Mouse (Mus musculus) forebrain, embryonic 14.5 days (tissue): ENCODE data around the gene Amdhd2. TPM values are rescaled to one million over a fixed set of nuclear protein-coding genes. Genes with fewer than 3 reads are reported as not detected.

Source experiments
- ATAC-seq: fragments of 200-750 bp; cut with Nextera tagmentation; 2 replicates; pipeline ENCODE4 v1.8.0; 2017; ENCODE audit warnings: mild to moderate bottlenecking, moderate library complexity
- DNase-seq: peaks from one replicate; pipeline ENCODE4 v3.0.0-alpha.2; 2015; ENCODE audit warnings: low spot score
- H3K27ac ChIP-seq: fragments of 300-500 bp; sonication (generic); 2 replicates; pipeline ENCODE4 v1.5.1; 2014; ENCODE audit warnings: low read depth, mild to moderate bottlenecking, control low read depth, low read length, moderate library complexity
- H3K27me3 ChIP-seq: fragments of 300-500 bp; sonication (generic); replicated peaks from 2 replicates; pipeline ENCODE4 v1.6.1; 2014; ENCODE audit warnings: low read length, control low read depth, mixed read lengths; ENCODE audit not compliant: control insufficient read depth, insufficient read depth
- H3K36me3 ChIP-seq: fragments of 300-500 bp; sonication (generic); 2 replicates; pipeline ENCODE4 v1.6.1; 2014; ENCODE audit warnings: low read length, control low read depth; ENCODE audit not compliant: control insufficient read depth, insufficient read depth
- H3K4me1 ChIP-seq: fragments of 300-500 bp; sonication (generic); 2 replicates; pipeline ENCODE4 v1.6.1; 2014; ENCODE audit warnings: antibody characterized with exemption, low read length, control low read depth; ENCODE audit not compliant: control insufficient read depth, insufficient read depth
- H3K4me2 ChIP-seq: fragments of 300-500 bp; sonication (generic); 2 replicates; pipeline ENCODE4 v1.6.1; 2014; ENCODE audit warnings: mild to moderate bottlenecking, control low read depth, low read length
- H3K4me3 ChIP-seq: fragments of 300-500 bp; sonication (generic); 2 replicates; pipeline ENCODE4 v1.5.1; 2014; ENCODE audit warnings: low read depth, low read length, control low read depth
- H3K9ac ChIP-seq: fragments of 300-500 bp; sonication (generic); 2 replicates; pipeline ENCODE4 v1.6.1; 2014; ENCODE audit warnings: mild to moderate bottlenecking, low read length, control low read depth, moderate library complexity
- H3K9me3 ChIP-seq: fragments of 300-500 bp; sonication (generic); replicated peaks from 2 replicates; pipeline ENCODE4 v1.6.1; 2016; ENCODE audit warnings: low read length, control low read depth, mixed read lengths; ENCODE audit not compliant: control insufficient read depth
- WGBS: fragments of 180-500 bp; shearing (Covaris S2); extraction: QIAGEN DNeasy Blood & Tissue Kit; methylation state at CpG from one replicate; pipeline ENCODE4 v1.1.7; 2014; 5-methylcytosine and 5-hydroxymethylcytosine counted together
- polyA plus RNA-seq: library from polyadenylated mRNA; unstranded; fragments of >200 nt; fragmentation: Nextera tagmentation; extraction: Ambion mirVana; gene quantifications from 2 replicates; pipeline ENCODE4 v1.2.1, GENCODE M21; 2014

The Amdhd2 gene
- polyA plus RNA-seq, 1 experiment from 2014 or later: 29.6 TPM

DNA sequence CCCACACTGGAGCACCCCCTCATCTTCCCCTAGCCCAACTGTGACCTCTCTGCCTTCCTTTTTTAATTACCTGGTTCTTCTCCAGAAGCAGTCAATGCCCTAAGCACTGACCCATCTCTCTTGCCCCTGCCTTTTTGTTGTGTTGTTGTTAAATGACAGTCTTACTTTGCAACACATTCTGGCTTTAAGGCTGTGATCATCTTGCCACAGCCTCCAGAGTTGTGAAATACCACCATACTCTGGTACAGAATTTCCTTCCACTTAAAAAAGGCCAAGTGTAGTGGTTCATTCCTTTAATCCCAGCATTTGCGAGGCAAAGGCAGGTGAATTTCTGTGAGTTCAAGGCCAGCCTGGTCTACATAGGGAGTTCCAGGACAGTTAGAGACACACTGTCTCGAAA lies 27.4 kb upstream of the Amdhd2 start:
- WGBS: 96% methylated on average over 2 of the region's 2 CpGs
- peaks cover 8% of the 10 kb centered on the region; the same call in 1 of the 2 replicates for H3K36me3 ChIP-seq
- no peak overlapping the region for H3K4me3 ChIP-seq
- no peaks in the 10 kb centered on the region for H3K27me3 ChIP-seq
- no peak overlapping the region for H3K9ac ChIP-seq
- H3K27ac ChIP-seq: no peak overlapping the region
- no peaks in the 10 kb centered on the region for H3K9me3 ChIP-seq
- H3K4me2 ChIP-seq: no peak overlapping the region
- ATAC-seq: no peak
- no peak for DNase-seq
- no peaks in the 10 kb centered on the region for H3K4me1 ChIP-seq

DNA sequence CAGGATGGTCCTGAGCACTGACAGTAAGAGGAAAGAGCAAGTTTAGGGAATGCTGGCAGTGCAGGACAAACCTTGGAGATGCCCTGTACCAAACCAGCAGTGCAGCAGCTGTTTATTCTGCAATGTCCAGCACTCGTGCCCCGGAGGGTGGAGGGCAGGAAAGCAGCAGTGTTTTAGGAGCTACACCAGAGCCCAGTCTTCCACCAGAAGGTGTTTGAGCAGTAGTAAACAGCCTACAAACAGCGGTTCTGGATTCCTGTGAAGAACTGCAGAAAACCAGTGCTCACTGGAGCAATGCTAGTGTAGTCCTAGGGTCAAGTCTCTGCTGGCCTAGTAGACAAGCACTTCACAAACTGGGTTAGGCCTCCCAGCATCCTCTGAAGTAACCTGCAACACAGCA lies 10.7 kb upstream of the Amdhd2 start:
- Histone ChIP-seq H3K4me2 (no peak overlapping the region), H3K27me3 (no peaks in the 10 kb centered on the region), H3K9me3 (no peaks in the 10 kb centered on the region), H3K36me3 (no peaks in the 10 kb centered on the region), H3K4me1 (0 out of 2 replicates have a peak, but pooled peaks cover 4% of the 10 kb centered on the region), H3K9ac (no peak overlapping the region), H3K27ac (no peak overlapping the region), H3K4me3 (no peak overlapping the region)
- no peak for ATAC-seq
- DNase-seq: no peak
- WGBS: 85% methylated on average over 3 of the region's 3 CpGs

DNA sequence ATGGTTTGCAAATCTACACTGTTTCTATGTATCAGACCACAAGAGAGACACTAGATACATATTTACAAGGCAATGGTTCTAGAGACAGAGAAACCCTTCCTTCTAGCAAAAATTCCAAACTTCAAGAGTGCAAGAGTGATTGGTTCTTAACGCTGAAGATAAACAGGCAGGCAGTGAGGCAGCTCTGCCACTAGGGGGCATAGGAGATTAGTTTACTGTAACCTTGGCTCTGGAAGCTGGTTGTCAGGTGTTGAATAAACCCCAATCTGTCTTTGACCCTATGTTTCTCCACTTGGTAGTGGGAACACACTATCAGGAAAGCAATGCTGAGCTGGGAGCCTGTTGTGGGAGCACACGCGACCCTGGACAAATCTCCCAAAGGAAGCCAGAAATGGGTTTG lies 9.9 kb upstream of the Amdhd2 start:
- 0 out of 2 replicates have a peak, but pooled peaks cover 4% of the 10 kb centered on the region for H3K4me1 ChIP-seq
- no peak overlapping the region for H3K9ac ChIP-seq
- H3K4me2 ChIP-seq: no peak overlapping the region
- peak; percentile 88 for DNase-seq
- no peak overlapping the region for H3K27ac ChIP-seq
- H3K36me3 ChIP-seq: no peaks in the 10 kb centered on the region
- no peaks in the 10 kb centered on the region for H3K27me3 ChIP-seq
- WGBS: 2% methylated on average over 3 of the region's 3 CpGs
- no peak for ATAC-seq
- H3K4me3 ChIP-seq: no peak overlapping the region
- H3K9me3 ChIP-seq: no peaks in the 10 kb centered on the region

DNA sequence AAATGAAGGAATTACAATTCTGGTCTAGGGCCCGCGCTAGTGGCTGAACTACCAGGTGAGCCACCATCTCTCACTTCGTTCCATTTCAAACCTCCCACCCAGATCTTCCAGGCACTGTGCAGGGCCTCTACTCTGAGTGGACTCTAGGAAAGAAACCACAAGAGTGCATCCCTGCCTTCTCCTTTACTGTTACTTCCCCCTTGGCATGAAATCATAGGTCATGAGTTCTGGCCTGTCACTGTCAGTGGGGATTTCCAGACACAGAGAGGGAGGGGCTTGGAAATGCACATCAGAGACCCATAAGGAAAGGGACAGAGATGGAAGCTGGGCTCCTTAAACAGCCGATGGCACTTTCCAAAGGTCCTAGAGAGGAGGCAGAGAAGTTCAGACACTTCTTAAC lies 8.2 kb upstream of the Amdhd2 start:
- no peak overlapping the region for H3K9ac ChIP-seq
- H3K27ac ChIP-seq: no peak overlapping the region
- H3K4me1 ChIP-seq: peaks cover 14% of the 10 kb centered on the region
- DNase-seq (no peak), ATAC-seq (no peak)
- peaks cover 13% of the 10 kb centered on the region for H3K36me3 ChIP-seq
- no peaks in the 10 kb centered on the region for H3K9me3 ChIP-seq
- 93% methylated on average over 4 of the region's 4 CpGs for WGBS
- H3K27me3 ChIP-seq: no peaks in the 10 kb centered on the region
- H3K4me3 ChIP-seq: no peak overlapping the region
- H3K4me2 ChIP-seq: no peak overlapping the region

DNA sequence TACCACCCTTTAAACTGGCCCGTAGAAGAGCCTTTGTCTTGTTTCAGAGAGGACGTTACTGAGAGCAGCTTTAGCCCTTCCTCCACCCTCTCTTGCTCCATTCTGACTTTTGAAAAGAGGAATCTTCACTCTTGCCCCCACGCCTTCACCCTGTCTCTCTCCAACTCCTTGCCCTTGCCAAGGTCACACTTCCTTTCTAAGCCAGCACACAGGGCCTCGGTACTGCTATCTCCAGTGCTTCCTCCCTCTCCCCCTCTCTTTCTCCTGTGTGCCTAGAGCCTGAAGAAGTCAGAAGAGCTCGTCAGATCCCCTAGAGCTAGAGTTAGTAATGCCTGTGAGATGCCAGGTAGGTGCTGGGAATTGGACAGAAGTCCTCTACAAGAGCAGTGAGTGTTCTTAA lies 7.2 kb upstream of the Amdhd2 start:
- no peak overlapping the region for H3K27ac ChIP-seq
- H3K4me1 ChIP-seq: peaks cover 14% of the 10 kb centered on the region
- H3K36me3 ChIP-seq: peaks cover 16% of the 10 kb centered on the region
- 81% methylated on average over 5 of the region's 5 CpGs for WGBS
- DNase-seq (no peak), ATAC-seq (no peak)
- H3K9ac ChIP-seq: no peak overlapping the region
- no peak overlapping the region for H3K4me3 ChIP-seq
- H3K27me3 ChIP-seq: no peaks in the 10 kb centered on the region
- H3K4me2 ChIP-seq: no peak overlapping the region
- no peaks in the 10 kb centered on the region for H3K9me3 ChIP-seq

DNA sequence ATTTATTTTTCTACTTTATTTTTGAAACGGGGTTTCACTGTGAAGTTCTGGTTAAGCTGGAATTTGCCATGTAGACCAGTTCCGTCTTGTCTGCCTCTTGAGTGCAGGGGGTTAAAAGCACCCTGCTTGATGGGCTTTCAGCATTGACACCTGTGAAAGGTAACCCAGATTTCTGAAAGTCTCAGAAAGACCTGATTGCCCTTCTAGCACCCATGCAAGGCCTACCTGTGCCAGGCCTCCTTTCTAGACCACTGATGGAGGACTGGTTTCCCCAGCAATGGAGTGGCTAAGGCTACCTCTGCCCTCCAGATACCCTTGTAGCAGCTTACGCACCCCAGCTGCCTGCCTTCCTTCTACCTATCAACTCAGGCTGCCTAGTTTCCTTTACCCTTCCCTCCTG lies 6.6 kb upstream of the Amdhd2 start:
- no peak for DNase-seq
- peaks cover 14% of the 10 kb centered on the region for H3K4me1 ChIP-seq
- H3K4me3 ChIP-seq: peak overlapping the region; percentile 73
- peaks cover 18% of the 10 kb centered on the region for H3K36me3 ChIP-seq
- no peaks in the 10 kb centered on the region for H3K27me3 ChIP-seq
- H3K9ac ChIP-seq: peak overlapping the region; percentile 88
- H3K4me2 ChIP-seq: peak overlapping the region; percentile 88
- no peak overlapping the region for H3K27ac ChIP-seq
- no peak for ATAC-seq
- H3K9me3 ChIP-seq: no peaks in the 10 kb centered on the region
- WGBS: 64% methylated on average over 3 of the region's 3 CpGs

DNA sequence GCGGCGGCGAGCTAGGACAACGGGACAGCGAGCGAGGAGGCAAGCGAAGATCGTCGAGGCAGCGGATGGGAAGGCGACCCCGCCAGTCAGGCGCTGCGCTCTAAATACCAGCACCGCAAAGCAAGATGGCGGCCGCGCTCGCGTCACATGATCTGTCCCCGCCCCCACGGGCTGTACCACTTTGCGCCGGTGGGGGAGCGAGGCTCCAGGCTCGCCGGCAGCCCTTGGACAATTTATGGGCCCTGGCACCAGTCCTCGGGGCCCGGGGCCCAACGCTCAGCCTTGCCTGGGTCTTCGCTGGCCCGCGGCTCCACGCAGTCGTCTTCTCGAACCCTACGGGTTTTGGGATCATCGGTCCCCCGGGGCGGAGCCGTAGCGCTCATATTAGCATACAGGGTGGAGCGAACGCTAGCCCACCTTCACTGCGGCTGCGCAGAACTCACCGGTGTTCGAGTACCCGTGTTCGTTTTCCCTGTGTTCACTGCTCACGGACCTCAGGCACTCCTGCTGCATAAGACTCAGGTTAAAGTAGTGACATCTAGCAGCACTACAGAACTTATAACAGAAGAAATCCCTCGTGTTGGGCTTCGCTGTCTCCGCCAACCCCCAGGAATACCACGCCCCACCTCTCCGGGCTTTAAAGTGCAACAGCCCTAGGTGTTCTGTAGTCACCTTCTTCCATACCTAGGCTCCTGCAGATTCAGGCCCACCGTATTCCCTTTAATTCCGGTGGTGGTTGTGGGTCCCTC lies 5.9 kb upstream of the Amdhd2 start, which contains the start of gene Atp6v0c:
Gene Atp6v0c, minus strand, starts transcription at position 386 of the 749 bp plus-strand sequence.
- peak; percentile 98 for DNase-seq
- under 1% methylated on average over 55 of the region's 58 CpGs for WGBS
- H3K9me3 ChIP-seq: no peaks in the 10 kb centered on the region
- peak within 1 kb of the TSS; percentile 88 for H3K4me2 ChIP-seq
- H3K9ac ChIP-seq: peak within 1 kb of the TSS; percentile 88
- no peaks in the 10 kb centered on the region for H3K27me3 ChIP-seq
- H3K4me1 ChIP-seq: peaks cover 14% of the 10 kb centered on the region
- peak within 1 kb of the TSS; percentile 96 for H3K27ac ChIP-seq
- H3K4me3 ChIP-seq: peak within 1 kb of the TSS; percentile 73
- peak; percentile 94 for ATAC-seq
- H3K36me3 ChIP-seq: peaks cover 22% of the 10 kb centered on the region

DNA sequence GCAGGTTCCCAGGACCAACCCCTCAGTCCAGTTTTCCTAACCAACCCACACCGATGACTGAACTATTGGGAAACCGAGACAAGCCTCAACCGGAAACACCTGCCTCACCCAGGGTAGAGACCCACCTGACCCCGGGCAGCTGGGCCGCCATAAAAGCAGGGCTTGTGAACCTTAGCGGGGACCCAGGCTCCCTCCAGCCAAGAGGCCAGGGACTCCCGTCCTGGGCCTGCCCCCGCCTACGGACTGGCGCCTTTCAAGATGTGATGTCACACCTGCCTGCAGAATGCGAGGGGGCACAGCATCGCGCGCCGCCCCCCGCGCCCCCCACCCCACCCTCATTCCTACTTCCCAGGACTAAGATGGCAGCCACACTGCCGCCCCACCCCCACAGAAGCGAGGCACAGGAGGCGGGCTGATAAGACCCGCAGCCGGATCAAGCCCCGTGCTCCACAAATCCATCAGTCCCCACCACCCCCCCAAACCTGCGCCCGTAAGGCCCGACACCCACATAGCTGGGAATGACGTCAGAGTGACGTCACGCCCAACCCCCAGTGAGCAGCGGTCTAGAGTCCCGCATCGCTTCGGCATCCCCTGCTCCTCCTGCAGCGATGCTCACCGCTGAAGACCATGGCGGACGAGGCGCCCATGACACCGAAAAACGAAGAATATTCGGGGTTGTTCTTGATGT lies 5.2 kb upstream of the Amdhd2 start:
- peak overlapping the region; percentile 73 for H3K4me3 ChIP-seq
- peaks cover 14% of the 10 kb centered on the region for H3K4me1 ChIP-seq
- DNase-seq (peak; percentile 83), ATAC-seq (peak; percentile 72)
- H3K9me3 ChIP-seq: no peaks in the 10 kb centered on the region
- H3K27ac ChIP-seq: peak overlapping the region; percentile 96
- H3K4me2 ChIP-seq: peak overlapping the region; percentile 88
- H3K27me3 ChIP-seq: no peaks in the 10 kb centered on the region
- H3K9ac ChIP-seq: peak overlapping the region; percentile 88
- peaks cover 22% of the 10 kb centered on the region for H3K36me3 ChIP-seq
- under 1% methylated on average over 41 of the region's 41 CpGs for WGBS
